Mouse (Mus musculus) forebrain, embryonic 14.5 days (tissue): Measurements from ENCODE around the gene Sumo3. TPM values are rescaled to one million over a fixed set of nuclear protein-coding genes. Genes with fewer than 3 reads are reported as not detected.

Experiments used
- microRNA counts: library from miRNA; unstranded; fragments of <30 nt; microRNA quantifications from one replicate; lab custom pipeline; 2016
- microRNA-seq: library from miRNA; unstranded; fragments of <30 nt; microRNA quantifications from one replicate; pipeline ENCODE4, GENCODE M21; 2016
- polyA plus RNA-seq: library from polyadenylated mRNA; unstranded; fragments of >200 nt; fragmentation: Nextera tagmentation; extraction: Ambion mirVana; gene quantifications from 2 replicates; pipeline ENCODE4 v1.2.1, GENCODE M21; 2014

Sumo3 gene
- polyA plus RNA-seq, 1 experiment from 2014 or later, result 308 TPM

MicroRNA genes within 50 kb of the gene (microRNA counts, 519-probe panel; counts per million panel counts)
- microRNA mmu-miR-1930 (lab: Ali Mortazavi, UCI), result not detected

Small RNAs within 50 kb of the gene (microRNA-seq; reads per million reads assigned to microRNA genes)
- 9.1 reads per million, percentile 33 among the genes with 10 or more reads in this experiment for gene Mir1930

Other genes starting within 250 kb of the Sumo3 start
- 7.8 and 10.3 TPM in 2 replicates for gene Adarb1, start 187.8 kb upstream of the Sumo3 start, polyA plus RNA-seq
- gene Fam207a, start 90.3 kb upstream of the Sumo3 start, polyA plus RNA-seq, result 33.8 and 36.9 TPM in 2 replicates
- gene Itgb2, start 75.8 kb upstream of the Sumo3 start, polyA plus RNA-seq, result 0.67 and 0.89 TPM in 2 replicates
- gene Pttg1ip, start 24.4 kb upstream of the Sumo3 start, polyA plus RNA-seq, result 74.1 and 85.5 TPM in 2 replicates
- 1.7 and 16.2 TPM in 2 replicates for gene Gm49325, start 100 bp downstream of the Sumo3 start, polyA plus RNA-seq
- gene Ube2g2, start 16.2 kb downstream of the Sumo3 start, polyA plus RNA-seq, result 72.6 and 73.6 TPM in 2 replicates
- gene Tspear, start 80.5 kb downstream of the Sumo3 start, polyA plus RNA-seq, result 0.45 and 0.55 TPM in 2 replicates
- gene Gm19402, start 84.7 kb downstream of the Sumo3 start, polyA plus RNA-seq, result not detected in 2 replicates
- not detected in 2 replicates for gene Gm9508, start 91.1 kb downstream of the Sumo3 start, polyA plus RNA-seq
- not detected in 2 replicates for gene Gm10272, start 100.5 kb downstream of the Sumo3 start, polyA plus RNA-seq
- gene Gm10024, start 105.4 kb downstream of the Sumo3 start, polyA plus RNA-seq, result not detected in 2 replicates
- not detected in 2 replicates for gene Gm10142, start 109.7 kb downstream of the Sumo3 start, polyA plus RNA-seq
- not detected in 2 replicates for gene Krtap12-1, start 114.5 kb downstream of the Sumo3 start, polyA plus RNA-seq
- not detected in 2 replicates for gene Gm10100, start 120.4 kb downstream of the Sumo3 start, polyA plus RNA-seq
- gene Gm18596, start 136.5 kb downstream of the Sumo3 start, polyA plus RNA-seq, result not detected in 2 replicates
- not detected in 2 replicates for gene Gm9736, start 145.3 kb downstream of the Sumo3 start, polyA plus RNA-seq
- gene Gm3233, start 153.6 kb downstream of the Sumo3 start, polyA plus RNA-seq, result not detected in 2 replicates
- gene Gm3238, start 165.2 kb downstream of the Sumo3 start, polyA plus RNA-seq, result not detected in 2 replicates
- not detected in 2 replicates for gene Gm7138, start 170.8 kb downstream of the Sumo3 start, polyA plus RNA-seq
- not detected in 2 replicates for gene Gm3250, start 176.4 kb downstream of the Sumo3 start, polyA plus RNA-seq
- gene Gm7137, start 182.1 kb downstream of the Sumo3 start, polyA plus RNA-seq, result not detected in 2 replicates
- not detected in 2 replicates for gene Gm9639, start 189.0 kb downstream of the Sumo3 start, polyA plus RNA-seq
- gene Gm19668, start 193.0 kb downstream of the Sumo3 start, polyA plus RNA-seq, result not detected in 2 replicates
- not detected in 2 replicates for gene Gm9507, start 205.7 kb downstream of the Sumo3 start, polyA plus RNA-seq
- not detected in 2 replicates for gene Gm2696, start 208.6 kb downstream of the Sumo3 start, polyA plus RNA-seq
- not detected in 2 replicates for gene Krtap10-4, start 221.0 kb downstream of the Sumo3 start, polyA plus RNA-seq
- not detected in 2 replicates for gene Krtap10-10, start 229.8 kb downstream of the Sumo3 start, polyA plus RNA-seq
- gene Gm36176, start 240.7 kb downstream of the Sumo3 start, polyA plus RNA-seq, result not detected in 2 replicates
- not detected in 2 replicates for gene Gm10318, start 246.8 kb downstream of the Sumo3 start, polyA plus RNA-seq